Mouse (Mus musculus): ENCODE measurements around the gene Atp1a3. TPM values are rescaled to one million over a fixed set of nuclear protein-coding genes. Genes with fewer than 3 reads are reported as not detected.
A peak's percentile ranks its signal among the peaks of the same experiment; 100 is the strongest.
"Not testable (repeated sequence)": the region's sequence is repeated elsewhere in the genome, so short reads cannot be mapped to it uniquely, and the experiment has no call there.

Gene Atp1a3
- 1.3 and 1.5 TPM in 2 replicates for polyA plus RNA-seq (2015; fragmentation: Nextera tagmentation; extraction: Ambion mirVana)

DNA sequence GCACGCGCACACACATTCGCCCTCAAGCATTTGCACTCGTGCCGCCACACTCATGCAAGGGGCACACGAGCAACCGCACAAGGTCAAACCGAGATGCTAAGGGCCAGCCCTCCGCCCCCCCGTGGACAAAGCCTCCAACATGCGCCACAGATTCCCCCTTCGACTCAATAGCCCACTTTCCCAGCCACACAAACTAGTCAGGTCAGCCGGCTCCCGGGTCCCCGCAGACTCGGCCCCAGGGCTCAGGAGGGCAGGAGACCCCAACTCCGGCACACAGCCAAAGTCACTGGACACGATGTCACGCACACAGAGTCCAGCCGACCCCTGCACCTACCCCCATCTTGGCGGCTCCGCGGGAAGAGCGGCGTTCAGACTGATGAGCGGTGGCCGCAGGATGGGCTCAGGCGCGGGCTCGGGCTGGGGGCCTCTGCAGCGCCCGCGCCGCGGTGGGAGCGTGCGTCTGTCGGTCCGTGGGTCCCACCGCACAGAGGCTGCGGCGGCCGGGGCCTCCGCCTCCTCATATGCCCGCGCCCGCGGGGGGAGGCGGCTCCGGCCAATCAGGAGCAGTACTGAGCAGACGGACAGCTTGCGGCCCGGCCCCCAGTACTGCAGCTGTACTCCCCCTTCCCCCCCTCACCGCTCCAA, at the start of gene Atp1a3:
Gene Atp1a3, minus strand, starts transcription at position 538 of the 645 bp plus-strand sequence.
- Histone ChIP-seq H3K9me3 (replicated peaks) (no peaks in the 10 kb centered on the region), H3K27ac (replicated peaks) (0 out of 2 replicates have a peak within 1 kb of the TSS, but pooled peaks have one; percentile 20), H3K9ac (no peak within 1 kb of the TSS), H3K4me1 (replicated peaks) (peaks cover 11% of the 10 kb centered on the region), H3K27me3 (peaks cover 78% of the 10 kb centered on the region), H3K4me3 (replicated peaks) (peak within 1 kb of the TSS; percentile 36), H3K36me3 (replicated peaks) (no peaks in the 10 kb centered on the region), H3K4me2 (peak within 1 kb of the TSS; percentile 51)
- WGBS (ENCODE audit: insufficient replicate concordance) = 3% methylated on average over 54 of the region's 54 CpGs
- ATAC-seq (ENCODE audit: insufficient read depth) = no peak

DNA sequence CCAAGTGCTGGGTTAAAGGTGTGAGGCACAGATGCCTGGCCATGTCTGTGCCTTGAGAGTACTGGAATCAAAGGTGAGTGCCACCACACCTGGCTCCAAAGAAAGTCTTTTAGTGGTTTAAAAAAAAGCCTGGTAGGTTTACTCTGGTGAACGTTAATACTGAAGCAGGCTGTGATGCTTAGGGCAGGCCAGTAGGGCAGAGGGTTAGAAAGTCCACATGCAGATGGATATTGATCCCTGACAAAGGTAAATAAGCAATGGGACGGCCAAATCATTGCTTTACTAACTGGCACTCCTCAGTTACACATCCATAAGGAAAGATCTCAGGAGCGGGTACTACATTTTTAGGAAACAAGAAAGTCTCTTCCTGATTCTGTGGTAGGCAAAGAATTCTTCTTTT, 46.8 kb upstream of the Atp1a3 start:
- no peak overlapping the region for H3K9ac ChIP-seq
- no peak overlapping the region; the same call in 1 of the 2 replicates for H3K4me2 ChIP-seq
- no peaks in the 10 kb centered on the region for H3K27me3 ChIP-seq
- WGBS (ENCODE audit: insufficient replicate concordance) = 57% methylated on average over 3 of the region's 3 CpGs
- H3K36me3 ChIP-seq (replicated peaks) = 0 out of 2 replicates have a peak, but pooled peaks cover 4% of the 10 kb centered on the region
- no peak overlapping the region for H3K4me3 ChIP-seq (replicated peaks)
- peak overlapping the region; percentile 66 for H3K27ac ChIP-seq (replicated peaks)
- peak; percentile 64 for ATAC-seq (ENCODE audit: insufficient read depth)
- no peaks in the 10 kb centered on the region for H3K4me1 ChIP-seq (replicated peaks)
- no peaks in the 10 kb centered on the region for H3K9me3 ChIP-seq (replicated peaks)

DNA sequence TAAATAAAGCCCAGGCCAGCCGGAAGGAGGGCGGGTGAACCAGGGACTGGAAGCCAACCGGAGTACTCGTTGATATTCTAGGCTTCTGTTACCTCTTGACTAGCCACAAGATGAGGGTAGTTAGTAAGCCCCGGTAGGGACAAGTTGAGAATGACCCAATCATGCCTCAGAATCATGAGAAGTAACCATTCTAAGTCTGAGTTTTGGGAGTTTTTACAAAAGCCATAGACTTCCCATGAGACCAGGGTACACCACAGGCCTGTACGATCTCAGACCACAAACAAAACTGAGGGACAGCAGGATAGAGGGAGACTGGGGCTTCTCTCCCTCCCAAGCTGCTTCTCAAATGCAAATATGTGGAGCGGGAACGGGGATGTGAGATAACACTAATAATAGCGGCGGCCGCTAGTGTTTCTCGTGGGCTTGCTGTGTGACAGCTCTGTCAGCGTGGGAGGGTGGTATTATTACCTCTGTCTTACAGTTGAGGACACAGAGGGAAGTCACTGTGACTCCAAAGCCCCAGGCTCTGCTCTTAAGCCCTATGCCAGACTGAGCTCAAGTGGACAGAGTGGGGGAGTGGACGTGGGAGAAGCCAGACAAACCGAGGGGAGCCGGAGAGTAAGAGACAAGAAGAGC, 43.7 kb upstream of the Atp1a3 start:
- Histone ChIP-seq H3K4me1 (replicated peaks) (no peaks in the 10 kb centered on the region), H3K4me2 (no peak overlapping the region), H3K9me3 (replicated peaks) (no peaks in the 10 kb centered on the region), H3K4me3 (replicated peaks) (no peak overlapping the region), H3K27ac (replicated peaks) (no peak overlapping the region), H3K9ac (no peak overlapping the region), H3K27me3 (no peaks in the 10 kb centered on the region), H3K36me3 (replicated peaks) (no peaks in the 10 kb centered on the region)
- no peak for ATAC-seq (ENCODE audit: insufficient read depth)
- whole genome bisulfite sequencing (ENCODE audit: insufficient replicate concordance) = 72% methylated on average over 16 of the region's 16 CpGs

DNA sequence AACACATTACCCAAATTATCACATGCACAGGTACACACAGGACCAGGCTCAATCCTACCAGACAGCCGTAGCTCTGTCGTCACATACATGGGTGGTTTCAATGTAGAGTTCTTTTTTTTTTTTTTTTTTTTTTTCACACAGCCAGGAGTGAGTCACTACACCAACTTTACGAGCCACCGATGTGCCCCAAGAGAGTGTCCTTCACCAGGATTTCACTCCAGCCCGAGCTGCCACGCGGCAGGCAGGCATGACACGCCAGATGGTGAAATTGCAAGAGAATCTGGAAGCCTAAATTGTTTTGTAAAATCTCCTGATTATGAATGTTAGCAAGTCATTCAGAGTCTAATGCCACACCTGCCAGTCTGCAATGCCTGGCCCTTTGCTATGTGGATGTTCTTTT, 41.6 kb upstream of the Atp1a3 start:
- Histone ChIP-seq H3K4me3 (replicated peaks) (no peak overlapping the region), H3K4me2 (no peak overlapping the region), H3K9ac (no peak overlapping the region), H3K9me3 (replicated peaks) (no peaks in the 10 kb centered on the region), H3K27me3 (no peaks in the 10 kb centered on the region), H3K27ac (replicated peaks) (no peak overlapping the region), H3K4me1 (replicated peaks) (no peaks in the 10 kb centered on the region), H3K36me3 (replicated peaks) (no peaks in the 10 kb centered on the region)
- 77% methylated on average over 8 of the region's 8 CpGs for WGBS (ENCODE audit: insufficient replicate concordance)
- no peak for ATAC-seq (ENCODE audit: insufficient read depth)

DNA sequence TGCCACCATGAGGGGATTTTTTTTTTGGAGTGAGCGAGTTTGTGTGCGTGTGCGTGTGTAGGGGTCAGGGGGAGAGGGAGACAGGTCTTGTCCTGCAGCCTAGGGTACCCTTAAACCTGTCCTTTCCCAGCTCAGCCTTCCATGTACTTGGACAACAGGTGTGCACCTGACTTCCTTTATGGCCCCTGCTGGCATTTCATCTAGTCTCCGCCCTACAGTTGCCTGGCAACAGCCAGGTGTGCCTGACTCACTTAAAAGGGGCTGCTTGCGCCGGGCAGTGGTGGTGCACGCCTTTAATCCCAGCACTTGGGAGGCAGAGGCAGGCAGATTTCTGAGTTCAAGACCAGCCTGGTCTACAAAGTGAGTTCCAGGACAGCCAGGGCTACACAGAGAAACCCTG, 38.8 kb upstream of the Atp1a3 start:
- H3K4me2 ChIP-seq; ATAC-seq (ENCODE audit: insufficient read depth); H3K27me3 ChIP-seq; H3K9me3 ChIP-seq (replicated peaks); H3K9ac ChIP-seq; H3K27ac ChIP-seq (replicated peaks); H3K36me3 ChIP-seq (replicated peaks); H3K4me1 ChIP-seq (replicated peaks); H3K4me3 ChIP-seq (replicated peaks): not testable (repeated sequence)
- WGBS (ENCODE audit: insufficient replicate concordance) = 76% methylated on average over 7 of the region's 7 CpGs

DNA sequence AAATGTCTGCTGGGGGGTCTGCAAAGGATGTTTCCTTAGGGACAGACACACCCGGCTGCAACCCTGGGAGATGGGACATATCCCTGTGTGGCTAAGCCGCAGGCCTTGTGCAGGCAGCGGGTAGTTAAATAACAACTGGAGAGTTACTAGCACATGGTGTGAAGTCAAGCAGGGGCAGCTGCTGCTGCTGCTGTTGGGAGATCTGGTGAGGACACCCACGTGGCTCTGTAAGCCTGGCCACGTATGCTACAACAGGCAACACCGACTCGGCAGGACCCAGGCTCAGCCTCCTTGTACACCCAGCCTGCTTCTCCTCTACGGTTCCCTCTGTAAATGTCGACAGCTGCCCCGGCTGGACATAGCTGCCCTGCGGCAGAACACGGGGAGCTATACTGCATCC, 36.2 kb upstream of the Atp1a3 start:
- no peak overlapping the region for H3K4me3 ChIP-seq (replicated peaks)
- WGBS (ENCODE audit: insufficient replicate concordance) = 77% methylated on average over 12 of the region's 12 CpGs
- H3K27ac ChIP-seq (replicated peaks) = no peak overlapping the region
- H3K4me1 ChIP-seq (replicated peaks) = no peaks in the 10 kb centered on the region
- no peak for ATAC-seq (ENCODE audit: insufficient read depth)
- no peak overlapping the region for H3K9ac ChIP-seq
- no peaks in the 10 kb centered on the region for H3K27me3 ChIP-seq
- no peaks in the 10 kb centered on the region for H3K9me3 ChIP-seq (replicated peaks)
- H3K4me2 ChIP-seq = no peak overlapping the region
- no peaks in the 10 kb centered on the region for H3K36me3 ChIP-seq (replicated peaks)

DNA sequence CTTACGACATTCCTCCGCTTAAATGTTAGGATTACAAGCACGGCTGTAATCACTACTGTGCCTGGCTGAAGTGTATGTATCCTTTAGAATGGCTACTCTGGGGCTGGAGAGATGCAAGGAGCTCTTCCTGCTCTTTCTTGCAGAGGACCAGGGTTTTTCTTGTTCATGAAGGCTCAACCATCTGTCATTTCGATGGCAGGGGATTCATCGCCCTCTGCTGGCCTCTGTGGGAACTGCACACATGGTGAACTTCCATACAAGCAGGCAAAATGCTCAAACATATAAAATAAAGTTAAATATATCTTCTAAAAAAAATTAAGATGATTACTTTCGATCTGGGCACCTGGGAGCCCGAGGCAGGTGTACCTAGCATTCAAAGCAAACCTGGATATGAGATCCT, 30.2 kb upstream of the Atp1a3 start:
- Histone ChIP-seq H3K27me3 (no peaks in the 10 kb centered on the region), H3K9ac (no peak overlapping the region), H3K4me2 (no peak overlapping the region), H3K9me3 (replicated peaks) (no peaks in the 10 kb centered on the region), H3K27ac (replicated peaks) (no peak overlapping the region), H3K4me1 (replicated peaks) (no peaks in the 10 kb centered on the region), H3K4me3 (replicated peaks) (no peak overlapping the region), H3K36me3 (replicated peaks) (0 out of 2 replicates have a peak, but pooled peaks cover 2% of the 10 kb centered on the region)
- 41% methylated on average over 7 of the region's 7 CpGs for WGBS (ENCODE audit: insufficient replicate concordance)
- ATAC-seq (ENCODE audit: insufficient read depth) = no peak

DNA sequence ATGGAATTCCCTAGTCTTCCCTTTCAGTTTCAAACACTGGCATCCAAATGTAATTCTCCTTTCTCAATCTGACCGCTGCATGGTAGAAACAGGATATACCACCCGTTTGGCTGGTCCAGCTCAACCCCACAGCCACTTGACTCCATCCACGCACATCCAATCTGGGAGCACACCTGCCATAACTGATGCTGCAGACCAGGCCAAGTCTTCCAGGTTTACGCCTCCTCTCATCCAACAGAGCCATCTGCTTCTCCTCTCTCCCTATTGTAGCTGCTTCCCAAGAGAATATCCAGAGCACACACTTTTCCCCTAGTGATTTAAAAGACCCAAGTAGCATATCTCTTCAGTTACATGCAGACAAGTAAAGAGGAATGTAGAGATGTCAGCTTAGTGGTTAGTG, 29.0 kb upstream of the Atp1a3 start:
- Histone ChIP-seq H3K4me3 (replicated peaks) (no peak overlapping the region), H3K27me3 (no peaks in the 10 kb centered on the region), H3K4me2 (no peak overlapping the region), H3K27ac (replicated peaks) (no peak overlapping the region), H3K4me1 (replicated peaks) (no peaks in the 10 kb centered on the region), H3K36me3 (replicated peaks) (0 out of 2 replicates have a peak, but pooled peaks cover 2% of the 10 kb centered on the region), H3K9ac (no peak overlapping the region), H3K9me3 (replicated peaks) (no peaks in the 10 kb centered on the region)
- WGBS (ENCODE audit: insufficient replicate concordance) = 75% methylated on average over 4 of the region's 4 CpGs
- ATAC-seq (ENCODE audit: insufficient read depth) = no peak

DNA sequence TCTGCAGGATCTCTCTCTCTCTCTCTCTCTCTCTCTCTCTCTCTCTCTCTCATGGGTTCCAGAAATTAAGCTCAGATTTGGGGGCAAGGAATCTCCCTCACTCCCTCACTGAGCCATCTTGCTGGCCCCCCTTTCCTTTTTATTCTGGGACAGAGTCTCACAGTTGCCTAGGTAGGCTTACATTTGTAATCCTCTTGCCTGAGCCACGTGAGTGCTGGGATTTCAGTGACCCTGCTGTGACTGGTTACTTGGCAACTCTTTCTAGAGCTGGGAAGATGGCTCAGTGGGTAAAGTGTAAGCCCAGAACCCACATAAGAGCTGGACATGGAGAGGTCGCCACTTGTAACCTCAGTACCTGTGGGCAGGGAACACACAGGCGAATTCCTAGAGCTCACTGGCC, 25.8 kb upstream of the Atp1a3 start:
- H3K4me3 ChIP-seq (replicated peaks) = no peak overlapping the region
- H3K27me3 ChIP-seq = no peaks in the 10 kb centered on the region
- WGBS (ENCODE audit: insufficient replicate concordance) = 62% methylated on average over 3 of the region's 3 CpGs
- H3K27ac ChIP-seq (replicated peaks) = no peak overlapping the region
- no peaks in the 10 kb centered on the region for H3K9me3 ChIP-seq (replicated peaks)
- no peaks in the 10 kb centered on the region for H3K4me1 ChIP-seq (replicated peaks)
- H3K36me3 ChIP-seq (replicated peaks) = 0 out of 2 replicates have a peak, but pooled peaks cover 2% of the 10 kb centered on the region
- no peak for ATAC-seq (ENCODE audit: insufficient read depth)
- no peak overlapping the region for H3K4me2 ChIP-seq
- H3K9ac ChIP-seq = no peak overlapping the region

DNA sequence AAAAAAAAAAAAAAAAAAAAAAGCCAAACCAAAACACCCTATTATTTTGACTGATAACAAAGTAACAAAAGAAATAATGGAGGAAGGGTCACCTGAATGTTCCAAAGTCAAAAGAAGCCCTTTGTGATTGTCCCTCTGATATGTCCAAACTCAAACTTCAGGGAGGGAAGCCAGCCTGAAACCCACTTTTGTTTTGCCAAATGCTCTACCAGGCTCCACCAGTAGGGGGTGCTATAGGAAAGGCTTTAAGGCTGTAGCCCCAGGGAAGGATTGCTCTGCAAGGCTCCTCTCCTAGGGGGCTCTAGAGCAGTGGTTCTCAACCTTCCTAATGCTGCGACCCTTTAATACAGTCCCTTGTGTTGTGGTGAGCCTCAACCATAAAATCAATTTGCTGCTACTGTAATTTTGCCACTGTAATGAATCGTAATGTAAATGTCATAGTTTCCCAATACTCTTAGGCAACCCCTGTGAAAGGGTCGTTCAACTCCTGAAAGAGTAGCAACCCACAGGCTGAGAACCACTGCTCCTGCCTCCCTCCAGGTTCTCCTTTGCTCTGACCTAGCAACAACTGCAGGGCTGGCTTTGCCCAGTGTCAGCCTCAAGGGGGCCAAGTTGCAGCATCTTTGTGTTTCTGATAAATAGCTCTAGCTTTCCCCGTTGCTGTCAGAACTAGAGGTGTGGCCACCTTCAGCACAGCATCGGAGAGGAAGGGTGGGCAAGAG, 24.4 kb upstream of the Atp1a3 start:
- H3K36me3 ChIP-seq (replicated peaks) = no peaks in the 10 kb centered on the region
- H3K4me2 ChIP-seq = no peak overlapping the region
- H3K9ac ChIP-seq = no peak overlapping the region
- no peak for ATAC-seq (ENCODE audit: insufficient read depth)
- H3K9me3 ChIP-seq (replicated peaks) = no peaks in the 10 kb centered on the region
- H3K4me1 ChIP-seq (replicated peaks) = no peaks in the 10 kb centered on the region
- 40% methylated on average over 5 of the region's 5 CpGs for WGBS (ENCODE audit: insufficient replicate concordance)
- no peak overlapping the region for H3K4me3 ChIP-seq (replicated peaks)
- no peak overlapping the region for H3K27ac ChIP-seq (replicated peaks)
- no peaks in the 10 kb centered on the region for H3K27me3 ChIP-seq

DNA sequence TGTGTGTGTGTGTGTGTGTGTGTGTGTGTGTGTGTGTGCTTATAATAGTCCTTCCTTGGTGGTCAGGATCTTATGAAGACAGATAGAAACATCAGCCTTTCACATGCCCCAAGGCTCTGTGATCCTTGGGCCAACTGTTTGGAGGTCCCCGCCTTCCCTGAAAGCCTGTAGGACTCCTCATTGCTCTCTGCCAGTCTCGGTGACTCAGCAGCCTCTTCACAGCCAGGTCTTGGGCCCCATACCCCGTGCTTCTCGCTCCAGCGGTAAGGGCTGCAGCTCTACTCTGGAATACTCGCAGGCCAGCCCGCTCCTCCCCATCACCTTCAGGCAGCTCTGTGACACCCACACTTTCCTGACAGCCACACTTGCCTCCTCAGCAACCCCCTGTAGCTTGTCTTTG, 20.7 kb upstream of the Atp1a3 start:
- Histone ChIP-seq H3K9ac (no peak overlapping the region), H3K4me1 (replicated peaks) (no peaks in the 10 kb centered on the region), H3K9me3 (replicated peaks) (no peaks in the 10 kb centered on the region), H3K36me3 (replicated peaks) (no peaks in the 10 kb centered on the region), H3K27me3 (no peaks in the 10 kb centered on the region), H3K27ac (replicated peaks) (no peak overlapping the region), H3K4me3 (replicated peaks) (no peak overlapping the region), H3K4me2 (no peak overlapping the region)
- WGBS (ENCODE audit: insufficient replicate concordance) = 50% methylated on average over 7 of the region's 7 CpGs
- ATAC-seq (ENCODE audit: insufficient read depth) = no peak

All from liver, embryonic 15.5 days (tissue).